Mouse (Mus musculus): Measurements from ENCODE around the gene Dmgdh. TPM values are rescaled to one million over a fixed set of nuclear protein-coding genes. Genes with fewer than 3 reads are reported as not detected.
A peak's percentile ranks its signal among the peaks of the same experiment; 100 is the strongest.

Gene Dmgdh
- 0.05 and 0.12 TPM in 2 replicates for polyA plus RNA-seq (2012; rRNA removed)
- polyA plus RNA-seq (2014; fragmentation: Nextera tagmentation; extraction: Ambion mirVana), result 0.08 TPM in 1 of 2 replicates, not detected in the other

DNA sequence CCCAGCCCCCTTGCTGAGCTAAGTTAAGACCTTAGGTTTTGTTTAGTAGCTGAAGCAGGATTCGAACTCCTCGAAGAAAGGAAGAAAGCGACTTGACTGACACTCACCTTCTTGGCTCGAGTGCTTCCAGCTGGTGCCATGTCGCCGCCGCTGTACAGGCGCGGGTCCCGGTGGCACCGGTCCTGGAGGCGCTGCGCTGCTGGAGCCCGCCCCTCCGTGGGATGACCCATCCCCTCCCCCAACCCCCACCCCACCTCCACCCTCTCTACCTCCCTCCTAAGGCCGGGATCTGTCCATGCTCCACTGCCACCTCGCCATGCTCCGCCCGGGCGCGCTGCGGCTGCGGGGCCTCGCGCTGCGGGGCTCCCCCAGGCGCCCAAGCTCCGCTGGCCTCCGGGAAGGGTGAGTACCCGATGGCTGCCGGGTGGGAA lies at the start of gene Dmgdh, which contains the start of gene Bhmt2:
TSS of gene Dmgdh (plus strand) at position 303 of the 431 bp plus-strand sequence.
TSS of gene Bhmt2 (minus strand) at position 172 of the 431 bp plus-strand sequence.
- TF ChIP-seq POLR2A (IDR thresholded peaks at IDR 0.05; ENCODE audit: borderline replicate concordance, extremely low read depth, insufficient read depth, insufficient read length), result no peak
- Histone ChIP-seq H3K36me3 (ENCODE audit: control insufficient read depth, insufficient read depth, low read length) (no peaks in the 10 kb centered on the region), H3K9me3 (ENCODE audit: control insufficient read depth, low read length) (0 out of 2 replicates have a peak, but pooled peaks cover 1% of the 10 kb centered on the region), H3K9ac (ENCODE audit: low read depth, low read length, severe bottlenecking) (no peak within 1 kb of the TSS; the same call in 1 of the 2 replicates), H3K4me1 (ENCODE audit: control insufficient read depth, insufficient read depth, low read length) (no peaks in the 10 kb centered on the region), H3K4me2 (replicated peaks; ENCODE audit: low read depth, low read length, severe bottlenecking) (peak within 1 kb of the TSS; percentile 35), H3K4me3 (replicated peaks; ENCODE audit: low read length) (peak within 1 kb of the TSS; percentile 18), H3K27ac (replicated peaks; ENCODE audit: low read depth, low read length) (no peak within 1 kb of the TSS), H3K27me3 (ENCODE audit: control insufficient read depth, insufficient read depth, low read length) (peaks cover 11% of the 10 kb centered on the region)
- DNase-seq (ENCODE audit: low spot score), result no peak
- no peak for ATAC-seq (ENCODE audit: low FRiP score, low read depth)
- 6% methylated on average over 20 of the region's 31 CpGs for WGBS

DNA sequence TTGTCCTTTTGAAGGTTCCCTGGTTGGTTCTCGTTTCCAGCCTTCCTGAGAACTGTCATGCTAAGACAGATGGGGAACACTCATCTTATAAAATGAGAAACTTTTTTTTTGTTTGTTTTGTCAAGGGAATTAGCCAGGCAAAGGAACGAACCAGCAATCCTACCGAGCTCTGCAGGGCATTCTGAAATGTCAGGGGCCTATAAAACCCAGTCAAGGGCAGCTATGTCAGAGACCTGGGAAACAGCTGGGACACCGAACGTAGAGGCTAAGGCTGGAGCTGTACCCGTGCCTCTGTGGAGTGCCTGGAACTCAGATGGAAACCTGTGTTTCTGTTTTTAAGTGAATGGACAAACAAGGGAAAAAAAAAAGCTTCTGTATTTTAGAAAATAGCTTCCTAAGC lies 45.4 kb upstream of the Dmgdh start:
- H3K27ac ChIP-seq (replicated peaks; ENCODE audit: low read depth, low read length), result no peak overlapping the region
- H3K4me2 ChIP-seq (replicated peaks; ENCODE audit: low read depth, low read length, severe bottlenecking), result no peak overlapping the region
- H3K9me3 ChIP-seq (ENCODE audit: control insufficient read depth, low read length), result no peaks in the 10 kb centered on the region
- no peak overlapping the region for H3K9ac ChIP-seq (ENCODE audit: low read depth, low read length, severe bottlenecking)
- H3K4me1 ChIP-seq (ENCODE audit: control insufficient read depth, insufficient read depth, low read length), result no peaks in the 10 kb centered on the region
- H3K27me3 ChIP-seq (ENCODE audit: control insufficient read depth, insufficient read depth, low read length), result no peaks in the 10 kb centered on the region
- no peak overlapping the region for H3K4me3 ChIP-seq (replicated peaks; ENCODE audit: low read length)
- H3K36me3 ChIP-seq (ENCODE audit: control insufficient read depth, insufficient read depth, low read length), result no peaks in the 10 kb centered on the region
- no peak for TF ChIP-seq POLR2A (IDR thresholded peaks at IDR 0.05; ENCODE audit: borderline replicate concordance, extremely low read depth, insufficient read depth, insufficient read length)
- ATAC-seq (ENCODE audit: low FRiP score, low read depth) (no peak), DNase-seq (ENCODE audit: low spot score) (no peak)
- WGBS, result 9% methylated on average over 6 of the region's 6 CpGs

DNA sequence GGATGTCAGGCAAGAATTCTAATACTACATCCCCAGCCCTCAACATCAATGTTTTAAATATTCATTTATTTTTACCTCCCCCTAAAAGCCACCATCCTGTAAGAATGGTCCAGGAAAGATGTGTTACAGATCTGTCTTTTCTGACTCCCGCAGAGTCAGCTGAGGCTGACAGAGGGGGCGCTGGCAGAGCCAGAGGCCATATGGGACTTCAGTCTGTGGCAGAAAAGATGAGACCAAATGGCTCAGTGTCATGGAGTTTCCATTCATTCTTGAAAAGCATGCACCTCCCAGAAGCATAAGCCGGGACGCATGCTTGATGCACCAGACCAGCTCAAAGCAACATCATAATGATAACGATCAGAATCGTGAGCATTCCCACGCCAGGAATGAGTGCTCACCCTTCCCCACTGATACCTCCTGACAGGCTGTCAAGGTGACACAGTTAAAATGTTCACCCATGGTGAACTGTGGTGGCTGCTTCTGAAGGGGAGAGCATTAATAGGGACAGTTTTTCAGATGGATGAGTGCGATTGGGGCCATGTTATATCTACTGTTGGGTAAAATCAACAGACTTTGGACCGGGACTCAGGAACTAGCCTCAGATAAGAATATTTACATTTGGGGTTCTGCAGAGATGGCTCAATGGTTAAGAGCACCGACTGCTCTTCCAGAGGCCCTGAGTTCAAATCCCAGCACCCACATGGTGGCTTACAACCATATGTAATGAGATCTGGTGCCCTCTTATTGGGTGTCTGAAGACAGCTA lies 43.1 kb upstream of the Dmgdh start:
- H3K36me3 ChIP-seq (ENCODE audit: control insufficient read depth, insufficient read depth, low read length), result no peaks in the 10 kb centered on the region
- H3K9ac ChIP-seq (ENCODE audit: low read depth, low read length, severe bottlenecking), result no peak overlapping the region
- H3K4me1 ChIP-seq (ENCODE audit: control insufficient read depth, insufficient read depth, low read length), result no peaks in the 10 kb centered on the region
- no peak overlapping the region for H3K4me2 ChIP-seq (replicated peaks; ENCODE audit: low read depth, low read length, severe bottlenecking)
- TF ChIP-seq POLR2A (IDR thresholded peaks at IDR 0.05; ENCODE audit: borderline replicate concordance, extremely low read depth, insufficient read depth, insufficient read length), result no peak
- DNase-seq (ENCODE audit: low spot score) (no peak), ATAC-seq (ENCODE audit: low FRiP score, low read depth) (no peak)
- WGBS, result 80% methylated on average over 10 of the region's 10 CpGs
- H3K9me3 ChIP-seq (ENCODE audit: control insufficient read depth, low read length), result no peaks in the 10 kb centered on the region
- H3K27me3 ChIP-seq (ENCODE audit: control insufficient read depth, insufficient read depth, low read length), result no peaks in the 10 kb centered on the region
- H3K4me3 ChIP-seq (replicated peaks; ENCODE audit: low read length), result no peak overlapping the region
- no peak overlapping the region for H3K27ac ChIP-seq (replicated peaks; ENCODE audit: low read depth, low read length)

DNA sequence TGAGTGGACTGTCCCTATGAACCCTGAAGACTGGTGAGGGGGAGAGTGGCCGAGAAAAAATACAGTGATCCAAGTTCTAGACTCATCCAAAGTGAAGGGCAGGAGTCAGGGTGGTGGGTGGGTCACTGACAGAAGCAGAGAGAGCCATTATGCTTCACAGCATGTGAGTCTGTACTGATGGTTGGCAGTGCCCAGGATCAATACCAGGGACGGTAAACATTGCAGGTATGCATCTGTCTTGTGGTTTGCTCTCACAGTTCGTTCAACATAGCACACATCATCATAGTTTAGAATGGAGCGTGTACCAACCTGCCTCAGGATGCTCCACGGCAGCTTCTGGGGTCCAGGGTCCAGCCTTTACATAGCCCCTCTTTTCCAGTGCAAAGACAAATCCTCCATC lies 41.3 kb upstream of the Dmgdh start:
- Histone ChIP-seq H3K36me3 (ENCODE audit: control insufficient read depth, insufficient read depth, low read length) (no peaks in the 10 kb centered on the region), H3K9me3 (ENCODE audit: control insufficient read depth, low read length) (no peaks in the 10 kb centered on the region)

DNA sequence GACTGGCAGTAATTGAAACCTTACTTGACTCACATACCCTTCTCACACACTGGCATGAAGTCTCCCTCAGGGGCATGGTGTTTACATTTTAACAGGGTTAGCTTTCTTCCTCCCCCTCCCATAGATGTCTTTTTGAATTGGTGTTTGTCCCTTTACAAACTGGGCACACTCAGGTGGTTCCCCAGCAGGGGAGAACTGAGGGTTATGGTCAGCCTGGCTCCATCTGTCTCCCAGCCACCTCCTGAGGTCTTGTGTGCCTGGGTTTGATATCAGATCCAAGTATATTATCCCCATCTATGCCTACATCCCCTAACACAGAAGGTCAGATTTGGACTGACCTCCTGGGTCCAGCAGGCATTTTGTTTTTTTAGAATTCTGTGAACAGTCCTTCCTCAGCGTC lies 37.7 kb upstream of the Dmgdh start:
- H3K4me3 ChIP-seq (replicated peaks; ENCODE audit: low read length), result no peak overlapping the region
- H3K36me3 ChIP-seq (ENCODE audit: control insufficient read depth, insufficient read depth, low read length), result no peaks in the 10 kb centered on the region
- no peak overlapping the region for H3K4me2 ChIP-seq (replicated peaks; ENCODE audit: low read depth, low read length, severe bottlenecking)
- WGBS, result 75% methylated on average over 1 of the region's 1 CpGs
- no peaks in the 10 kb centered on the region for H3K9me3 ChIP-seq (ENCODE audit: control insufficient read depth, low read length)
- H3K4me1 ChIP-seq (ENCODE audit: control insufficient read depth, insufficient read depth, low read length), result no peaks in the 10 kb centered on the region
- no peak overlapping the region for H3K9ac ChIP-seq (ENCODE audit: low read depth, low read length, severe bottlenecking)
- DNase-seq (ENCODE audit: low spot score), result no peak
- no peaks in the 10 kb centered on the region for H3K27me3 ChIP-seq (ENCODE audit: control insufficient read depth, insufficient read depth, low read length)
- H3K27ac ChIP-seq (replicated peaks; ENCODE audit: low read depth, low read length), result no peak overlapping the region
- ATAC-seq (ENCODE audit: low FRiP score, low read depth), result no peak
- no peak for TF ChIP-seq POLR2A (IDR thresholded peaks at IDR 0.05; ENCODE audit: borderline replicate concordance, extremely low read depth, insufficient read depth, insufficient read length)

More for the DNA sequence above, 41.3 kb upstream of the Dmgdh start:
- Histone ChIP-seq H3K27ac (replicated peaks; ENCODE audit: low read depth, low read length) (no peak overlapping the region), H3K4me3 (replicated peaks; ENCODE audit: low read length) (no peak overlapping the region), H3K9ac (ENCODE audit: low read depth, low read length, severe bottlenecking) (no peak overlapping the region), H3K4me2 (replicated peaks; ENCODE audit: low read depth, low read length, severe bottlenecking) (no peak overlapping the region), H3K27me3 (ENCODE audit: control insufficient read depth, insufficient read depth, low read length) (no peaks in the 10 kb centered on the region), H3K4me1 (ENCODE audit: control insufficient read depth, insufficient read depth, low read length) (no peaks in the 10 kb centered on the region)
- no peak for ATAC-seq (ENCODE audit: low FRiP score, low read depth)
- no peak for DNase-seq (ENCODE audit: low spot score)
- WGBS, result 84% methylated on average over 5 of the region's 5 CpGs
- no peak for TF ChIP-seq POLR2A (IDR thresholded peaks at IDR 0.05; ENCODE audit: borderline replicate concordance, extremely low read depth, insufficient read depth, insufficient read length)
